Mouse (Mus musculus): ENCODE measurements around the gene Meis2. TPM values are rescaled to one million over a fixed set of nuclear protein-coding genes. Genes with fewer than 3 reads are reported as not detected.

Gene Meis2
- total RNA-seq, 1 experiment from 2014 or later = not detected

- ATAC-seq (ENCODE audit: extremely low read depth, insufficient number of reproducible peaks, low FRiP score, poor library complexity, severe bottlenecking) = no peak
These were observed 177.1 kb downstream of the Meis2 start for GRCm38 (mm10) chr2:115888336-115889077.

- no peak for ATAC-seq (ENCODE audit: extremely low read depth, insufficient number of reproducible peaks, low FRiP score, poor library complexity, severe bottlenecking)
These were observed 178.0 kb downstream of the Meis2 start for GRCm38 (mm10) chr2:115887631-115888030.

GRCm38 (mm10) chr2:115884184-115884583, 181.5 kb downstream of the Meis2 start:
- no peak for ATAC-seq (ENCODE audit: extremely low read depth, insufficient number of reproducible peaks, low FRiP score, poor library complexity, severe bottlenecking)

GRCm38 (mm10) chr2:115883520-115883919, 182.1 kb downstream of the Meis2 start:
- ATAC-seq (ENCODE audit: extremely low read depth, insufficient number of reproducible peaks, low FRiP score, poor library complexity, severe bottlenecking) = no peak

- no peak for ATAC-seq (ENCODE audit: extremely low read depth, insufficient number of reproducible peaks, low FRiP score, poor library complexity, severe bottlenecking)
These were observed 189.7 kb downstream of the Meis2 start for GRCm38 (mm10) chr2:115875802-115876531.

- no peak for ATAC-seq (ENCODE audit: extremely low read depth, insufficient number of reproducible peaks, low FRiP score, poor library complexity, severe bottlenecking)
These were observed 192.8 kb downstream of the Meis2 start for GRCm38 (mm10) chr2:115872851-115873250.

- ATAC-seq (ENCODE audit: extremely low read depth, insufficient number of reproducible peaks, low FRiP score, poor library complexity, severe bottlenecking) = no peak
These were observed 195.7 kb downstream of the Meis2 start for GRCm38 (mm10) chr2:115869966-115870365.

- no peak for ATAC-seq (ENCODE audit: extremely low read depth, insufficient number of reproducible peaks, low FRiP score, poor library complexity, severe bottlenecking)
These were observed 204.9 kb downstream of the Meis2 start for GRCm38 (mm10) chr2:115860600-115861347.

- no peak for ATAC-seq (ENCODE audit: extremely low read depth, insufficient number of reproducible peaks, low FRiP score, poor library complexity, severe bottlenecking)
These were observed 205.5 kb downstream of the Meis2 start for GRCm38 (mm10) chr2:115860141-115860480.

GRCm38 (mm10) chr2:115859371-115860140, 206.1 kb downstream of the Meis2 start:
- no peak for ATAC-seq (ENCODE audit: extremely low read depth, insufficient number of reproducible peaks, low FRiP score, poor library complexity, severe bottlenecking)

GRCm38 (mm10) chr2:115858927-115859326, 206.7 kb downstream of the Meis2 start:
- no peak for ATAC-seq (ENCODE audit: extremely low read depth, insufficient number of reproducible peaks, low FRiP score, poor library complexity, severe bottlenecking)

- no peak for ATAC-seq (ENCODE audit: extremely low read depth, insufficient number of reproducible peaks, low FRiP score, poor library complexity, severe bottlenecking)
These were observed 207.4 kb downstream of the Meis2 start for GRCm38 (mm10) chr2:115858246-115858645.

- ATAC-seq (ENCODE audit: extremely low read depth, insufficient number of reproducible peaks, low FRiP score, poor library complexity, severe bottlenecking) = no peak
These were observed 208.2 kb downstream of the Meis2 start for GRCm38 (mm10) chr2:115857123-115858080.

- no peak for ATAC-seq (ENCODE audit: extremely low read depth, insufficient number of reproducible peaks, low FRiP score, poor library complexity, severe bottlenecking)
These were observed 209.1 kb downstream of the Meis2 start for GRCm38 (mm10) chr2:115856401-115857073.

GRCm38 (mm10) chr2:115855511-115856400, 209.9 kb downstream of the Meis2 start:
- peak; percentile 85 for ATAC-seq (ENCODE audit: extremely low read depth, insufficient number of reproducible peaks, low FRiP score, poor library complexity, severe bottlenecking)

GRCm38 (mm10) chr2:115854828-115855311, 210.8 kb downstream of the Meis2 start:
- no peak for ATAC-seq (ENCODE audit: extremely low read depth, insufficient number of reproducible peaks, low FRiP score, poor library complexity, severe bottlenecking)
